Mouse (Mus musculus) adrenal gland (tissue): ENCODE measurements around the gene Btbd11.

Experiments
- intact Hi-C: fragments of 180-260 bp; cut with DNase I; formaldehyde crosslinking; loops from one replicate; pipeline ENCODE4 v1.15.1; 2025

The Btbd11 gene

DNA sequence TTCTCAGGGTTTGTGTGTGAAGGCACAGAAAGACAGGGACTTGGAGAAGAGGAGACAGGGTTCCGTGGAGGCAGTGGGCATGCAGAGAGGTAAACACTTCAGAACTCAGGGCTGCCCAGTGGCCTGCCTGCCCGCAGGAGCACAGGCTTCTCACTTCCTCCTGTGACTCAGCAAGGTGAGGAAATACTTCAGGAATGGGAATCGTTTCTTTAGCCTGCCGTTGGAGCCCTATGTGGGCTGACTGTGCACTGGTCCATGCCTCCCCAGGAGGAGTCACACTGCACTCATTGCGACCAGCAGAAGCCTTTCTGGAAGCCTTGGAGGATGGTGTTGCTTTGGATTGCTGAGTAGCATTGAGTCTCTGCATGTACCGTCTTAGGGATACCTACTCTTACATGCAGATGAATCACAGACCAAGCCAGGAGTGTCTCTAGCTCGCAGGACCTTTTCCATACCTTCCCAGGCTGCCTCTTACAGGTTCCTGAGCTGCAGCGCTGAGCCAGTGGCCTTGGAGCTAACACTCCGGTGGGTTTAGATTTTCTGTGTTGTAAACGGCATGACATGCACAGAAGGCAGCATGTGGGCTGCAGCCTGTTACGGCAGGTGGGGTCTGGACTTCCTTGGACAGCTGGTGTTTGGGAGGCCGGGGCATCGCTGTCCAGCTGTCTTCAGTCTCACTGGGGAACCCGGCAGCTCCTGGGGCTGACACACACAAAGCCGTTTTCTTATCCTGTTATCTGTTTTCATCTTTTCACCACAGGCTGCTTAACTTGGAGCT lies 34.4 kb downstream of the Btbd11 start:
- intact Hi-C loops = no loop called here

DNA sequence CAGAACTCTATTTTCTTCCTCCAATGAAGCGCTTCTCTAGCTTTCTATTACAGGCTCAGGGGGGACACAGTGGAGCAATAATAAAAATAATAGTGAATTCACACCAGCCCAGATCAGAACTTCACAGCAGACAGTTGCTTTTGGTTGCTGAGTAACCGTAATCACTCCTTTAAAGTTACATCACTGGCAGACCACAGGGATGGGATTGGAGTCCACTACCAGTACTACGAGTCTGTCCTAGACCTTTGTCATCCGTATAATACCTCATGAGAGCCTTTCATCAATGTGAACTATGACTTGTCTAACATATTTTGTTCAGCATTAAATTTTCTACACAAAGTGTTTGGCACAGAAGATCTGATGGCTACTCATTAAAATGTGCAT lies 35.0 kb downstream of the Btbd11 start:
- intact Hi-C loops = no loop called here

DNA sequence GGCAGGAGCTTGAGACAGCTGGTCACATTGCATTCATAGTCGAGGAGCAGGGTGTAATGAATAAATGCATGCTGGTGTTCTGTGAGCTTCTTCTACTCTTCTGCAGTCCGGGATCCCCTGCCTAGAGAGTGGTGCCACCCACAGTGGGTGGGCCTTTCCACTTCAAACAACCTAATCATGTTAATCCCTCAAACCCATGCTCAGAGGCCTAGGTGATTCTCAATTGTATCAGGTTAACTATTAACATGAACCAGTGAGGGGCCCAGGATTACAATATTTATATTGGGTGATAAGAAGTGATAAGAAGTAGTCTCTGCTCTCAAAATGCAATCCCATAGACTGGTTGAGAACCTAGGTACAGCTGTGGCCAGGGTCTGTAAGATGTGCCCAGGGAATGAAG lies 39.1 kb downstream of the Btbd11 start:
- intact Hi-C loops = no loop called here

DNA sequence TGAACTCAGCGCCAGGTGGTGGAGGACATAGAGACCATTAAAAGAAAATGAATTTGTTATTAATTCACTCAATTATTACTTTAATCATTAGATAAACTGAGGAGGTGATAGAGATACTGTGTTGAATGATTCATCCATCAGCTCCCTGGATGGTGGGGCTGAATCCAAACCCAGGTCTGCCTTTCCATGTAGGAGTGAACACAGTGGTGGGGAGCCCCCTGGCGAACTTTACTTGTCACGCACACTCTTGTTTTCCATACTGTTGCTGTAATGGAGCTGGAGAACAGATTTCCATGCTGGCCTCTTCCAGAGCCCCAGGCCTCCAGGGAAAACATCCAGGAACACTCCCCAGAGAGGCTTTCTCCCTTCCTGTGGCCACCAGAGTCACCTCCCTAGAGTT lies 50.6 kb downstream of the Btbd11 start:
- intact Hi-C loops = no loop called here

DNA sequence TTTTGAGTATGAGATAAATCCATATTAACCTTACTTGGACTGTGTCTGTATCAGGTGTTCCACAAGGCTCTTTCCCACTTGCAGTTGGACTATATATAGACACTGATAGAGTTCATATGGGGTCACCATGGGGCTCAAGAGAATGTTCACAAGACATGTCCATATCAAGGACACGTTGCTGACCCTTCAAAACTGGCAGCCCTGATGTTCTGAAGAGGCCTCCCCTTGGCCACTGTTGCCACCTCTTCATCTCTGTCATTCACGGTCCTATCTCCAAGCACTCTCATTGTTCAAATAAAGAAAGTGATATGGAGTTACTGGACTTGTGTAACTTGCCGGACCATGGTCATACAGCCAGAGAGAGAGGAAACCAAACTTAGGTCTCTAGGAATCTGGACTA lies 56.8 kb downstream of the Btbd11 start:
- intact Hi-C loops = no loop called here

DNA sequence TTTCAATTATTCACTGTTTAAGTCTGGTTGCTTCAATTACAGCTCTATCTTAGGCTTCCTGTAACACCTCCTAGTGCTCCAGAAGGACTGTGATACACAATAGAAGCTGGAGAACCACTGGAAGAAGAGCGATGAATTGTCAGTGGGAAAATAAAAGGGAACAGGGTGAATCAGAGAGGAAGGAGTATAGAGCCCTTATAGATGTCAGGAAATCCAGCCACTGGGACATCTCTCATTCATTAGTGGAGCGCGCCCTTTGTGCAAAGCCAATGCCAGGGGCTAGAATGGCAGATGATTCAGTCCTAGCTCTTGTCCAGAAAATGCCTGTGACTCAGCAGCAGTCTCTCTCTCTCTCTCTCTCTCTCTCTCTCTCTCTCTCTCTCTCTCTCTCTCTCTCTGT lies 59.3 kb downstream of the Btbd11 start:
- intact Hi-C loops = no loop called here

DNA sequence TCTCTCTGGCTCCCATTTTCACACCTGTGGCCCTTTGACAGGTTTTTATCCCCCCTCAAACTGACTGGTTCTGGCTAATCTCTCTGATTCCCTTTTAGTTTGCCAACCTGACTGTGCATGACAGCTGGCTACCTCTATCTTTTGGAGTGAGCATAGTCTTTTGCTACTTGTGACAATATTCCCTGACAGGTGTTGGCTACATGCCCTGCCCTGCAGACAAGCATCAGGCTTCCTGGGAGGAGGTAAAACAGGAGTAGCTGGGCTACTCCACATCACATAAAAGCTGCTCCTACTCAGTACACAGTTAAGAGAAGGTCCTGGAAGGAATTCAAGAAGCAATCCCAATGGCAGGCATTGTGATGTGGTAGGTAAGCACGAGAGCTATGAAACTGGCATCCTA lies 60.1 kb downstream of the Btbd11 start:
- intact Hi-C loops = no loop called here

DNA sequence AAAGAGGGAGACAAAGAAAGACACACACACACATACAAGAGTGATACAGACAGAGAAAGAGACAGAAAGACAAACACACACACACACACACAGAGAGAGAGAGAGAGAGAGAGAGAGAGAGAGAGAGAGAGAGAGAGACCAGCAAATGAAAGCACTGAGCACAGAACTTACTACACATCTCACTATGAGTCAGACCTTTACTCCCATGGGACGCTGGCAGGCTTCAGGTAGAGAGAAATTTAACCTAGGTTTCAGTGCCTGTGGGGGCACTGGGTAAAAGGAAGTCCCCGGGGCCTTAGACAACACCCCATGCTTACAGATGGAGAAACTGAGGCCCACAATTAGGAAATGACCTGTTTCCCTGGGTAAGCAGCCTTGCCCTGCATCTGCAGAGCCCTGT lies 61.3 kb downstream of the Btbd11 start:
- intact Hi-C loops = no loop called here

DNA sequence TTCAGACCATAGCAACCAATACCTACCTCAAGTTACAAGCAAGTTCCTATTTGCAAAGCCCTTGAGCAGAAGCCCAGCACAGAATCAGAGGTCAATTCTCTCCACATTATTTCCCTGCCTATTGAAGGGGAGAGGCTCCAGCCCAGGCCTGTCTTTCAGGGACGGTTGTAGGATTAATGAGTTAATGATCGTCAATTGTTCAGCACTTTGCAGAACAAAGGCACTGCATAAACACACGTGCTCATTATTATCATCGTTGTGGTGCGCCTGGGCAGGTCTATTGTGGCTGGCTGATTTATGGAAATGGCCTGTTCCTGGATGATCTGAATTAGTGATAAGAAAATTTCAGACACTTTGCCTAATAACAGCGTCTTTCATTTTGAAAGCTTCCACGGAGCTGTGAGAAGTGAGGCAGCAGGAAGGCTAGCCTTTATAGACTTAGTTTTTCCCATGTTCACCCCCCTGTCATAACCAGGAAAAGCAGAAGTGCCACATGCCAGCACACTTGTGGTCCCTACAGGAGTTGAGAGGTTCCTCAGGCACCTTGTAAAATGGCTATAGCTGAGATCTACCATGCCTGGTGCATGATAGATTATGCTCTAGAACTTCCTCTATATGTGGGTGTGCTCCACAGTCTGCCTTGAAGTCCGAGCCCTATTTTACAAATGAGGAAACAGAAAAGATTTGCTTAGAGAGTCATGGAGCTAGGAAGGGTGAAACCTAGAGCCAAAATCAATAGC lies 65.2 kb downstream of the Btbd11 start:
- intact Hi-C loops = no loop called here

DNA sequence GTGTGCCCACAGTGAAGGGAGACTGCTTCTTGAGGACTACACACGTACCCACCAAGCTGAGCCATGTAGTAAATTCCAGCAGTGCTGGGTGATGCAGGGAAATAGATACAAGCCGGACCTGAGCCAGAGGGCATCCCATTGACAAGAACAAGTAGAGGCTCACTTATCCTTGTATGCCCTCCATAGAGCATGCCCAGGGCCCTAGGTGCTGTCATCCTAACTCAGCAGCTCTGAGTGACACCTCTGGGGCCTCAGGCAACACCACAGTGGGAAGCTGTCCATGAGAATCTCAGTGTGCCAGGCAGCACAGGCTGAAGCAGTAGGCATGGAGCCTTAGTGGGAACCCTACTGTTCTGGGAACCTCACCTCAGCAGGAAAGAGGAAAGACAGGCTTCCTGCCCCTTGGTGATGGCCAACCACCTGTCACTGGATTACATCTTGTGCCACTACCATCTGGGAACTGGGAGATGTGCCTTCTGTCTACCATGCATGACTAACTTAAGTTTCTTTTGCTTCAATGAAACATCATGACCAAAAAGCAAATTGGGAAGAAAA lies 66.7 kb downstream of the Btbd11 start:
- intact Hi-C loops = no loop called here

DNA sequence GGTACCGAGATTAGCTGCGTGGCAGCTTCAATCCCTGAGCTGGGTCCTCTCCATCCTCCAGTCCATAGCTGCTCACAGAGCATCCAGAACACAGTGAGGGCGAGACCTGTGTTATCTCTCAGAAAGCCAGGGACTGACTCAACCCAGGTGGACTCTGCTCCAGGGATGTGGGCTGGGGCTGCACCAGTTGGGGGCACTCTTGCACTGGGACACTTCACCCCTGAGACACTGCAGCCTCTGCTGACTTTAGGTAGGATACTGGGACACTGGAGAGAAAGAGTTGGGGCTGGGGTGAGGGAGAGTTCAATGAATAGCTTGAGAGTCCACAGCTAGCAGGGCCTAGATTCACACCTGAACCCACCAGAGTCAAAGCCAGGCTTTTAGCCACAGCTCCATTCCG lies 69.4 kb downstream of the Btbd11 start:
- intact Hi-C loops = loop anchor here (5.0 kb wide), 1 partner anchor 166 kb away; no protein-coding TSS in a partner anchor

DNA sequence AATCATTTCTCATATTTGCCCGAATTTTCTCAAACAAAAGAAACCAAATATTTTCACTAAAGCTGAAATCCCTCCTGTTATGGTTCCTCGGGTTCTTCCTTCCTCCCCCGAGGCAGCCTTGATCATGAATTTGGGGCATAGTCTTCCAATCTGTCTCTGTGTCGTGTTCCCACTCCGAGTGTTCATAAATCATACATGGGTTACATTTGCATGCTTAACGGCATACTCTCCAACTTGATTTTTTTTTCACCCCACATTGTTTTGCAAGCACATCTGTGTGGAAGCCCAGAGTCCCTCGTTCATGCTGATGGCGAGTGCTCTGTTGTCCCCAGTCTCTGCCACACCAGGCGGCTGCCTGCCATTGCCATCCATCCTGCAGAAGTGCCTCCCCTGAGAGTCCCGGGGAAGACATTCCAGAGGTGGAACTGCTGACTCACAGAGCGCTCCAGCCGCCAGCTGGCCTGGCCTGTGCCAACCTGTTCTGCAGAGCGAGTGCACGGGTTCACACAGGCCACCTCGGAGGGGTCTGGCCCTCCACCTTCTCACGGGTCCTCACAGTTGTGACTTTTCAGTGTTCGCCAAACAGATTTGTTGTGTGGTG lies 72.2 kb downstream of the Btbd11 start:
- intact Hi-C loops = loop anchor here (5.0 kb wide), 1 partner anchor 163 kb away; no protein-coding TSS in a partner anchor

DNA sequence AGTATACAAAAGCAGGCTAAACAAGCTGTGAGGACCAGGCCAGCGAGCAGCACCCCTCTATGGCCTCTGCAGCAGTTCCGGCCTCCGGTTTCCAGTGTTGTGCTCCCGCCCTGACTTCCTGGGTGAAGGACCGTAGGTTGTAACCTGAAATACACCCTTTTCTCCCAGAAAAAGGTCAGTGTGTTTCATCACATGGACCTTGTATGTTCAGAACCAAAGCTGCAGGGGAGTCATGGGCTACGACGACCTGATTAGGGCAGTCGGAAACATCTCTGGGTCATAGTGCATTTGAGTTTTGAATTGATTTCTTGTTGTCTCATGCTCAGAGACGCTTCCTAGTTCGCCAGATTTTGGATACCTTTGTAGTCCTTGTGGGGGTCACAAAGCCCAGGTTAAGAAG lies 74.1 kb downstream of the Btbd11 start:
- intact Hi-C loops = no loop called here

DNA sequence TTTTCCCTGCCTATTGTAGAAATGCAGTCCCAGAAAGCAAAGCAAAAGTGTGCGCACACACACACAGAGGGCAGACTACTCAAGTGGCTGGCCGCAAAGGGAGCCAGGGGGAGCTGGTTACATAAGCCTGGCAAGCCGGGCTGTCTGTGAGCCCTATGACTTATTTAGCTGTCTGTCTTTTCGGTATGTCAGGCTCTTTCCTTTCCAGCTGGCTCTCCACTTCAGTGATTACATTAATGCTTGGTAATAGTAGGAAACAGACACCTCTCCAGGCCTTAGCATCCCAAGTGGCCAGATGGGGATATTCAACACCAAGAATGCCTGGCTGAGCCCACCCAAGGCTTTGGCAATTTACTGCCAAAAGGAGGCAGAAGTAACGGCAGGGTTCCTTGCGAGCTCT lies 77.5 kb downstream of the Btbd11 start:
- intact Hi-C loops = no loop called here

DNA sequence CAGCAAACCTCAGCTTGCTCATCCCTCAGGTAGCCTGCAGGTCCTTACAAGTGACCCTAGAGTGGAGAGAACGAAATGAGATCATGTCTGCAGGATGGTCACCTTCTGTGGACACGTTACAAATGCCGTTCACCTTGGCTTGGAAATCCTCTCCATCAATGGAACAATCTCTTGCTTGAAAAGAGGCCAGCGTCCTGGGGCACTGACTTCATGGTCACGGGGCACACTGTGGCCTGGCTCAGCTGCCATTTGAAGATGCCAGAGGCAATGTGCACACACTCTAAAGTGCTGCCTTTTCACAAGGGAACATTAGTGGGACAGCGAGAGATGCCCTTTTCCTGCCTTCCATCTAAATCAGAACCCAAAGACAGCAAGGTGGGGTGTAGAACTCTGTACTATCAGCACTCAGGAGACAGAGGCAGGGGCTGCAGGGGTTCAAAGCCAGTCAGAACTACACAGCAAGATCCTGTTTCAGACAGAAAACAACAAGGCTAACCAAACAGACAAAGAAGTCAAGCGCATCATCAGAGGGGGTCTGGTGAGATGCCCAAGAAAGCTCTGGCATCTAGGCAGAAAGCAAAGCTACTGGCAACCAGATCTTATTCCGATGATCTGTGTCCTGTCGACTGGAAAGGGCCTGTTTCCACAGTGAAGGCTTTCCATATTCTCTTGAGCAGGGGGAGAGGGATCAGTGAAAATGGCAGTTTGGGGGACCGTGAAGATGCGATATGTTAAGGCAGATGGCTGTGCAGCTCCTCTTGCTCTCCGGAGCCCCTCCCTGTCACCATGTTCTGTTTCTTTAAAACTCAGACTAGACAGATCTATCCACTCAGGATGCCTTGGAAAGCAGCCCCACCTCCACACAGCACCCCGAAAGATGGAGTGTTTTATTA lies 79.1 kb downstream of the Btbd11 start:
- intact Hi-C loops = no loop called here

DNA sequence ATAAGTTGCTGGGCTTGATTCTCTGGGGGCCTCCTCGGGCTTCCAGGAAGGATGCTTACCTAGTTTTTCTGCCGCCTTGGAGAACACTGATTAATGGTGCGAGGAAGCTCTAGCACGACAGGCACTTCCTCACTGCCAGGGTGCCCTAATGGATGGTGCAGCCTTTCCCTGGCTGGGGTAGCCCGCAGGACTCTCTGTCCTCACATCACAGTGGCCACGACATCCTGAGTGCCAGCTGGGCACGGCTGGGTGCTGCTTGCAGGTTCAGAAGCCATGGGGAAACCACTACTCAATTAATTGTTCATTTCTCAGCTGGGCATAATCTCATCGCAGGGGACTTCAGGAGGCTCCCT lies 79.8 kb downstream of the Btbd11 start:
- intact Hi-C loops = no loop called here

DNA sequence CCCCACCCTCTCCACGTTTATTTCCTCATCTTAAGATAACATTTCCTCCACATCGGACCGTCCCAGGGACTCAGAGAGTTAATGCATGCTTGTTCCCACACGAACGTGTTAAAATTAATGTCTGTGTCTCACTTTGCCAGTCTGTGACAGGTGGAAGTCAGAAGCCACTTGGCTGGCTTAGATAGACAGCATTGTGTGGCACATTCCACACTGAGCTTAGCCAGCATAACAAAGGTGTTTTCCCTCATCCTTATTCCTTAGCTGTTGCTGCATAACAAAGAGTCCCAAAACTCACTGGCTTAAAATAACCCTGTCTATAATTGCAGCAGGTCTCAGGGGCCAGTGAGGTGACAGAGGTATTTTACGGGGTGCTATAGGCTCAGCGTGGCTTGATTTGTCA lies 80.8 kb downstream of the Btbd11 start:
- intact Hi-C loops = no loop called here

DNA sequence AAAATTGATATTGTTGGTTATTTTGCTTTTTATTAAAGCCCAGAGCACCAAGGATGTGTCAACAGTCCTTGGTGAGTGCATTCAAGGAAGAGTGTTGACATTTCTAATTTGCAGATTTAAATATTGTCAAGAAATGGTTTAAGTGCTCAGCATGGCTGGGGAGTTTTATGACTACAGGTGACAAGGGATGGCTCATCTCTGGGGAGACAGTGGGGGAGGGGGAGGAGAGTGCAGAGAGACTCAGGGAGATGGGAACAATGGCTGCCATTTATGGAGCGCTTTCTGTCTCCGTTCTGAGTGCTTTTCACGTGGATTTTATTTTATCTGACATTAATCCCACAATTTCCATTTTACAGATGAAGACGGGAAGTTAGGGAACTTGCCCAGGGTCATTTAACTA lies 81.9 kb downstream of the Btbd11 start:
- intact Hi-C loops = no loop called here

DNA sequence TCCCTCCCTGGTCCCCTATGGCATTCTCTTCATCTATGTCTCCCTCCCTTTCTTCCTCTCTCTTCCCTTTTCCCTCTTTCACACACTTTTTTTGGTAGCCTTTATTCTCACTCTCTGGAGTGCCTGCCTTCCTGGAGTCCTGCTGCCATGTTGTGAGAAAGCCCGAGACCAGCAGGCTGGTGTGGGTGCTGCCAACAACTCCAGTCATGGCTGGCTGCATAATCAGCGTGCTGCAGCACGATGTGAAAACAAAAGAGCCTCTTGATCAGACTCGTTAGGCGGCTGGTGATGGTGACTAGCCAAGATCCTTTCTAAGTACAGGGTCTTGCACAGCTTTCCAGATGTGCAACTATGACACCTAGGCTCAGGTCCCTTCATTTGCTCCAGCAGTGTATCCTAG lies 82.7 kb downstream of the Btbd11 start:
- intact Hi-C loops = no loop called here

DNA sequence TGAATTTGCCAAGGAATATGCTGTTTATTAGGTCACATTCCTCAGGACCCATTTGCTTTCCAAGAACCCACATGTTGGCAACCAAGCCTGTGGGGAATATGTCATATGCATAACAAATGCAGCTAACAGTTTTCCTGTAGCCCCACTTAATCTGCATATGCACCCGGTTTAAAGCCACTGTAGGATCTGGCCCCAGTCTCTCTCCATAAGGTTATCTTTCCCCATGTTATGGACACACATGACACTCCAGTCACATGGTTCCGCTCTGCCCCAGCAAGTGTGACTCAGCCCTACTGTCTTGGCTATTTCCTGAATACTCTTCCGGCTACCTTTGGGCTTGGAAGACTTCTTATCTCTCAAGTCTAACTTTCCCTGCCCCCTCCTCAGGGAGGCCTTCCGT lies 86.7 kb downstream of the Btbd11 start:
- intact Hi-C loops = no loop called here

DNA sequence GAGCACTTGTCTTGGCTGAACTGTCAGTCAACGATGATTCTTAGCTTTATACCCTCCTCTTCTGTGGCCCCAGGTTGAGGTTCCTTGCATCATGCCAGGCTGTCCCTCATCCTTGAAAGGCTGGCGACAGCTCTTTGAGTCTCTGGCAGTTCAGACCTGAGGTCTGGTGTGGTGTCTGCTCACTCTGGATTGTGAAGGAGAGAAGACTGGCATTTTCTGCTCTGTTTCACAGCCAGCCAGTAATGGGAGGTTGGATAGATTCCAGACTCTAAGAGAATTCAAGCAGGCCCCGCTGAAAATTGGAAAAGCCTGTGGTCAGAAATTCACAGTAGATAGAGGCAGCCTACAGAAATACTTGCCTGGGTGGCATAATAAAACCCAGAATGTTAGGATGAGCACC lies 87.3 kb downstream of the Btbd11 start:
- intact Hi-C loops = no loop called here
